Mouse (Mus musculus): ENCODE data around the gene Nek6. TPM values are rescaled to one million over a fixed set of nuclear protein-coding genes. Genes with fewer than 3 reads are reported as not detected.

The Nek6 gene
- polyA plus RNA-seq, 1 experiment: 25.6 TPM

GRCm38 (mm10) chr2:38523781-38524445 is 12.5 kb downstream of the Nek6 start:
- TF ChIP-seq USF1 (IDR thresholded peaks at IDR 0.05; ENCODE audit: low read depth): no peak
- TF ChIP-seq TCF12 (IDR thresholded peaks at IDR 0.05; ENCODE audit: insufficient read depth, poor library complexity, severe bottlenecking): no peak
- no peak for TF ChIP-seq TCF3 (IDR thresholded peaks at IDR 0.05; ENCODE audit: insufficient read length, low read depth)
- TF ChIP-seq CEBPB (IDR thresholded peaks at IDR 0.05; ENCODE audit: insufficient read depth, poor library complexity, severe bottlenecking): no peak
- no peak for TF ChIP-seq MAX (IDR thresholded peaks at IDR 0.05; ENCODE audit: low read depth)
- no peak for TF ChIP-seq MYOG (IDR thresholded peaks at IDR 0.05; ENCODE audit: control insufficient read depth in 1 of 3, insufficient read depth in 1 of 3, insufficient read length in 2 of 3, low read depth in 2 of 3)
- TF ChIP-seq REST (IDR thresholded peaks at IDR 0.05; ENCODE audit: insufficient read depth, insufficient read length): no peak
- no peak for TF ChIP-seq MYOD1 (IDR thresholded peaks at IDR 0.05; ENCODE audit: control insufficient read depth in 1 of 3, insufficient read length in 2 of 3, low read depth in 2 of 3)
- TF ChIP-seq E2F4 (IDR thresholded peaks at IDR 0.05; ENCODE audit: insufficient read depth): no peak
- TF ChIP-seq POLR2AphosphoS2 (IDR thresholded peaks at IDR 0.05; ENCODE audit: insufficient read length, low read depth): no peak
- no peak for TF ChIP-seq POLR2A (IDR thresholded peaks at IDR 0.05; ENCODE audit: insufficient read length, low read depth)
- no peak for TF ChIP-seq SRF (IDR thresholded peaks at IDR 0.05; ENCODE audit: control insufficient read depth, insufficient read length, low read depth)
- no peak overlapping the region for H3ac ChIP-seq (ENCODE audit: control insufficient read depth, insufficient read length)

DNA sequence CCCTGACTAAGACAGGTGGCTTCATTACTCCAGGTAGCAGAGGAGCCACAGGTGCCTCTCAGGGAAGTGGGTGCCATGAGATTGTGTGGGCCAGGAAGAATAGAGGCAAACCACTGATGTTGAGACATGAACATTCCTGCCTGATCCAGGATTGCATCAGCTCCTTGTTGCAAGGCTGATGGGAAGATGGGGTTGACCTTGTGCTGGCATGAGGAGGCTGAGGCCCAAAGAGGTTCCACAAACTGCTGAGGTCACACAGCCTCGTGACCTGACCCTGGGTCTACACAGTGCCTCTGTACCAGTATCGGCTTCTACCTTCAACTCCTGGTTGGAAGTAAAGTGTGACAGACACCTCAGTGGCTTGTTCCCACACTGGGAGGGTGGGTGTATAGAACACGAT is 13.6 kb downstream of the Nek6 start:
- TF ChIP-seq CEBPB (IDR thresholded peaks at IDR 0.05; ENCODE audit: insufficient read depth, poor library complexity, severe bottlenecking): peak; percentile 58; the same call in 1 of the 2 replicates
- TF ChIP-seq SRF (IDR thresholded peaks at IDR 0.05; ENCODE audit: control insufficient read depth, insufficient read length, low read depth): no peak
- TF ChIP-seq TCF12 (IDR thresholded peaks at IDR 0.05; ENCODE audit: insufficient read depth, poor library complexity, severe bottlenecking): no peak
- TF ChIP-seq REST (IDR thresholded peaks at IDR 0.05; ENCODE audit: insufficient read depth, insufficient read length): no peak
- Histone ChIP-seq H3K27me3 (ENCODE audit: control insufficient read depth, insufficient read depth, insufficient read length) (no peaks in the 10 kb centered on the region), H3K4me2 (ENCODE audit: low read depth) (no peak overlapping the region), H3K36me3 (ENCODE audit: control insufficient read depth, insufficient read depth) (no peaks in the 10 kb centered on the region), H3ac (ENCODE audit: control insufficient read depth, insufficient read length) (no peak overlapping the region), H3K4me3 (no peak overlapping the region), H3K79me2 (ENCODE audit: control insufficient read depth, insufficient read depth) (peaks cover 60% of the 10 kb centered on the region)

More at GRCm38 (mm10) chr2:38523781-38524445, 12.5 kb downstream of the Nek6 start:
- H3K4me3 ChIP-seq: no peak overlapping the region
- H3K4me2 ChIP-seq (ENCODE audit: low read depth): peak overlapping the region; percentile 63
- H3K79me2 ChIP-seq (ENCODE audit: control insufficient read depth, insufficient read depth): peaks cover 60% of the 10 kb centered on the region
- no peaks in the 10 kb centered on the region for H3K27me3 ChIP-seq (ENCODE audit: control insufficient read depth, insufficient read depth, insufficient read length)
- H3K36me3 ChIP-seq (ENCODE audit: control insufficient read depth, insufficient read depth): no peaks in the 10 kb centered on the region

- H3K4me2 ChIP-seq (ENCODE audit: low read depth): no peak overlapping the region
- H3K36me3 ChIP-seq (ENCODE audit: control insufficient read depth, insufficient read depth): no peaks in the 10 kb centered on the region
- H3K79me2 ChIP-seq (ENCODE audit: control insufficient read depth, insufficient read depth): peaks cover 48% of the 10 kb centered on the region
Measured at GRCm38 (mm10) chr2:38529582-38530152, 18.2 kb downstream of the Nek6 start.

GRCm38 (mm10) chr2:38530955-38531381 is 19.5 kb downstream of the Nek6 start:
- no peaks in the 10 kb centered on the region for H3K36me3 ChIP-seq (ENCODE audit: control insufficient read depth, insufficient read depth)
- H3K4me2 ChIP-seq (ENCODE audit: low read depth): peak overlapping the region; percentile 23
- H3K4me3 ChIP-seq: no peak overlapping the region
- H3ac ChIP-seq (ENCODE audit: control insufficient read depth, insufficient read length): no peak overlapping the region
- no peaks in the 10 kb centered on the region for H3K27me3 ChIP-seq (ENCODE audit: control insufficient read depth, insufficient read depth, insufficient read length)
- TF ChIP-seq TCF3 (IDR thresholded peaks at IDR 0.05; ENCODE audit: insufficient read length, low read depth) (no peak), MYOD1 (IDR thresholded peaks at IDR 0.05; ENCODE audit: control insufficient read depth in 1 of 3, insufficient read length in 2 of 3, low read depth in 2 of 3) (peak in 1 of 3 experiments; percentile 28), E2F4 (IDR thresholded peaks at IDR 0.05; ENCODE audit: insufficient read depth) (no peak), MYOG (IDR thresholded peaks at IDR 0.05; ENCODE audit: control insufficient read depth in 1 of 3, insufficient read depth in 1 of 3, insufficient read length in 2 of 3, low read depth in 2 of 3) (peak in 1 of 3 experiments; percentile 43)
- H3K79me2 ChIP-seq (ENCODE audit: control insufficient read depth, insufficient read depth): peaks cover 39% of the 10 kb centered on the region

More at GRCm38 (mm10) chr2:38529582-38530152, 18.2 kb downstream of the Nek6 start:
- no peaks in the 10 kb centered on the region for H3K27me3 ChIP-seq (ENCODE audit: control insufficient read depth, insufficient read depth, insufficient read length)
- H3ac ChIP-seq (ENCODE audit: control insufficient read depth, insufficient read length): no peak overlapping the region
- no peak for TF ChIP-seq SRF (IDR thresholded peaks at IDR 0.05; ENCODE audit: control insufficient read depth, insufficient read length, low read depth)
- no peak for TF ChIP-seq POLR2AphosphoS2 (IDR thresholded peaks at IDR 0.05; ENCODE audit: insufficient read length, low read depth)
- no peak for TF ChIP-seq REST (IDR thresholded peaks at IDR 0.05; ENCODE audit: insufficient read depth, insufficient read length)
- no peak for TF ChIP-seq E2F4 (IDR thresholded peaks at IDR 0.05; ENCODE audit: insufficient read depth)
- no peak for TF ChIP-seq MYOD1 (IDR thresholded peaks at IDR 0.05; ENCODE audit: control insufficient read depth in 1 of 3, insufficient read length in 2 of 3, low read depth in 2 of 3)
- no peak for TF ChIP-seq CEBPB (IDR thresholded peaks at IDR 0.05; ENCODE audit: insufficient read depth, poor library complexity, severe bottlenecking)
- no peak for TF ChIP-seq TCF3 (IDR thresholded peaks at IDR 0.05; ENCODE audit: insufficient read length, low read depth)
- TF ChIP-seq MYOG (IDR thresholded peaks at IDR 0.05; ENCODE audit: control insufficient read depth in 1 of 3, insufficient read depth in 1 of 3, insufficient read length in 2 of 3, low read depth in 2 of 3): no peak
- no peak for TF ChIP-seq POLR2A (IDR thresholded peaks at IDR 0.05; ENCODE audit: insufficient read length, low read depth)
- TF ChIP-seq USF1 (IDR thresholded peaks at IDR 0.05; ENCODE audit: low read depth): no peak
- no peak for TF ChIP-seq MAX (IDR thresholded peaks at IDR 0.05; ENCODE audit: low read depth)
- no peak for TF ChIP-seq TCF12 (IDR thresholded peaks at IDR 0.05; ENCODE audit: insufficient read depth, poor library complexity, severe bottlenecking)
- H3K4me3 ChIP-seq: no peak overlapping the region

DNA sequence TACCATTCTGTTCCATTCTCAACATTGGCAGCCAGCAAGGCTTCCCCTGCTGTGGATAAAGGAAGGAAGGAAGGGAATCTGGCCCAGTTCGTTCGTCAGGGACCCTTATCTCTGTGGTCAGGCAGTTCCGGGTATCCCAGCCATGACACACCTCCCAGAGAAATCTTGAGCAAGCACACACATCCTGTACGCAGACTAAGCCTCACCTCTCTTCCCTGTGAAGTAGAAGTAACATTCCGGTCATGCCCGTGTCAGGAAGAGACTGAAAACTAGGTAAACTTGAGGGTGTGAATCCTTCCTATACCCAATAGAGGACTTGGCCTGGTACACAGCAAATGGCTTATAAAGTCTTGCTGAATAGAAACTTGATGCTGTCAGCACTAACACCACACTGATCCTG is 21.9 kb downstream of the Nek6 start:
- no peak for TF ChIP-seq MAX (IDR thresholded peaks at IDR 0.05; ENCODE audit: low read depth)
- TF ChIP-seq TCF12 (IDR thresholded peaks at IDR 0.05; ENCODE audit: insufficient read depth, poor library complexity, severe bottlenecking): no peak
- TF ChIP-seq SRF (IDR thresholded peaks at IDR 0.05; ENCODE audit: control insufficient read depth, insufficient read length, low read depth): no peak
- TF ChIP-seq USF1 (IDR thresholded peaks at IDR 0.05; ENCODE audit: low read depth): no peak
- TF ChIP-seq MYOD1 (IDR thresholded peaks at IDR 0.05; ENCODE audit: control insufficient read depth in 1 of 3, insufficient read length in 2 of 3, low read depth in 2 of 3): no peak
- no peak for TF ChIP-seq POLR2AphosphoS2 (IDR thresholded peaks at IDR 0.05; ENCODE audit: insufficient read length, low read depth)
- no peak for TF ChIP-seq POLR2A (IDR thresholded peaks at IDR 0.05; ENCODE audit: insufficient read length, low read depth)
- no peak for TF ChIP-seq REST (IDR thresholded peaks at IDR 0.05; ENCODE audit: insufficient read depth, insufficient read length)
- Histone ChIP-seq H3K79me2 (ENCODE audit: control insufficient read depth, insufficient read depth) (peaks cover 30% of the 10 kb centered on the region), H3K27me3 (ENCODE audit: control insufficient read depth, insufficient read depth, insufficient read length) (no peaks in the 10 kb centered on the region), H3ac (ENCODE audit: control insufficient read depth, insufficient read length) (no peak overlapping the region), H3K4me3 (no peak overlapping the region), H3K36me3 (ENCODE audit: control insufficient read depth, insufficient read depth) (no peaks in the 10 kb centered on the region), H3K4me2 (ENCODE audit: low read depth) (peak overlapping the region; percentile 41)

All from myocyte (in vitro differentiated cells).